Mouse (Mus musculus) adrenal gland, postnatal 4 days (tissue): ENCODE measurements at regions not wholly inside any gene's neighbourhood (a gene's known extent, or its start where the extent isn't known, plus 50 kb on each side); places are given as distances from the start of the nearest gene placed in this dataset.
A peak's percentile ranks its signal among the peaks of the same experiment; 100 is the strongest.

Source experiments
- DNase-seq, 2 experiments: peaks; one replicate each; pipeline ENCODE4 v3.0.0; 2021 to 2022; ENCODE audit warnings: low spot score in 2 of 2, mixed read lengths in 2 of 2

GRCm38 (mm10) chr15:63671081-63671480 lies 173.9 kb downstream of the Gsdmc2 start:
- DNase-seq = no peak

DNA sequence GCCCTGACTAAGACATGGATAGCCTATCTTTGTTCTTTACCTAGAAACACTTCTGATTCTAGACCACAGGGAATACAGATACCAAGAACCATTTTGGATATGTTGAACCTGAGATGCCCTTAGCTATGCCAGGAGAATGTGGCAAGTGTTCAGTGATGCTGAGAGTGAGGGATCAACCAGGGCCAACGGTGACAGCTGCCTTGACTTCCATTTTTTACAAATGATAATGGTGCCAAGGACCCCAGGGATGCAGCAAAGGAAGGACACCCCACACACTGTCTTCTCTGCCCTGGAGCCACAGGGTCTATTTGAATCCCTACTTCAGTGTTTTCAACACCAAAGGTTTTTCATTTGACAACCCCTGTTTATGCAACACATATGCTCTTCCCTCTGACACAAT lies 174.4 kb downstream of the Gsdmc2 start:
- no peak for DNase-seq

DNA sequence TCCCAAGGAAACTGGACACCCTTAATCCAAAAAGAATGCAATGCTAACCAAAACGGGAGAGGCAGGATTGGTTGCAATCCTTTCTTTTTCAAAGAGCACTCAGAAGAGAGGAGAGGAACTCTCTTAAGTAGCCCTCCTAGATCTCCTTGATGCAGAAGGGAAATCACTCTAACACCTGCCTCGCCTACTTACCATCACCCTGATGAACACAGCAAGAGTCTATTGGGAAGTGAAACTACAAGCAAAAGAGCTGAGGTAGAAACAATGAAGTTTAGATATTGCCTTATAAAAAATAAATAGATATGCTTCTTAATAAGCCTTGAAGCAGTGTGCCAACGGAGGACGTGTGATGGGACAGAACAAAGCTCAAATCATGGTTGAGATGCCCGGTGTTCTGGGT lies 177.4 kb downstream of the Gsdmc2 start:
- DNase-seq = no peak

- no peak for DNase-seq
Measured at GRCm38 (mm10) chr15:63665517-63665916, 179.5 kb downstream of the Gsdmc2 start.

- DNase-seq = no peak
Measured at GRCm38 (mm10) chr15:63664877-63665276, 180.1 kb downstream of the Gsdmc2 start.

DNA sequence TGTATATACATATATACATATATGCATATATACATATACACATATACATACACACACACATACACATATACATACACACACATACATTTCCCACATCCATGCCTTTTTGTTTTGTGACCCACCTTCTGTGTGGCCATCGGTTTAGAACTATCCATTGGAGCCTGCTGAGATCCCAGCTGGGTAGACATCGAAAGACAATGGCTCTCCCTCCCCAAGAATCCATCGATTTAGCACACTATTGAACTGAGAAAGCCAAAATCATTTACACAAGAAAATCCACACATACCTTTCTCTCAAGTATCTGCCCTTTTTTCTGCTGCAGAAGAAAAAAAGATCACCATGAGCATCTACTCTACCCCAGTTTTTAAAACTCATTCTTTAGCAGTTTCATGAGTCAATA lies 182.8 kb downstream of the Gsdmc2 start:
- DNase-seq = no peak

DNA sequence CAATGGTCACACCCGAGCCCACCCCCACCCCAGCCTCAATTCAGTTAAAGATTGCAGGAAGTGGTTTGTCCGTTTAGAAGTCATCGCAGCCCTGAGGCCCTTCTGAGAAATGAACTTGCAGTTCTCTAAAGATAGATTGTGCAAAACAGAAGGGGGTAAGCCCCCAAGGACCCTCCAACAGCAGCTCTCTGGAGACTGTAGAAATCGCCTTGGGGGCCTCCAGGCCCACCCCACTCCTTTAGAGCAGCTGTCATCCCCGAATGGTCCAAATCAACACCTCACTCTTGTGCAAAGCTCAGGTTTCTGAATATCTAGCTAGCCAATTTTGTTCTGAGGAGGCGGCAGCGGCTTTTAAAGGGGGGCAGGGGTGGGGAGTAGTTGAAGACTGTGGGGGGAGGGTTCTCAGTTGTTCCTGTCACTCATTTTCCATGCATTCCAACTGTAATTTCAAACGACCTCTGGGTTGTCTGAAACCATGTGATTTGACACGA lies 186.9 kb downstream of the Gsdmc2 start:
- no peak for DNase-seq

GRCm38 (mm10) chr15:63652216-63652961 lies 192.6 kb downstream of the Gsdmc2 start:
- peak; percentile 62 to 74 for DNase-seq

DNA sequence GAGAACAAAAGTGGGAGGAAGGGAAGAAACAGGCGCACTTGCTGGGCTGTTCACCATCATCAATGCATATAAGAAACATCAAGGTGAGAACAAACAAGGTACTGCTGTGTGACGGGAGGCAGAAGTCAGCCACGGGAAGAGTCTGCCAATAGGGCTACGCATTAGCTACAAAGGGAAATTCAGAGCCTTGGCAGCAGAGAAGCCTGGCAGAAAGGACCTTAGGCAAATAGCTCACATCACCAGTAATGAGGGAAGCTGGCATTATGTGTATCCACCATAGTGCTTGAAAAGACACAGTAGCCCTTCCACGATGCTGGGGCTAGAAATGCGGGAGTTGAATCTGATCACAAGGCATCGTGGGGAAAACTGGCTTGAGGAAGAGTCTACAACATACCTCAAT lies 193.9 kb downstream of the Gsdmc2 start:
- no peak for DNase-seq

DNA sequence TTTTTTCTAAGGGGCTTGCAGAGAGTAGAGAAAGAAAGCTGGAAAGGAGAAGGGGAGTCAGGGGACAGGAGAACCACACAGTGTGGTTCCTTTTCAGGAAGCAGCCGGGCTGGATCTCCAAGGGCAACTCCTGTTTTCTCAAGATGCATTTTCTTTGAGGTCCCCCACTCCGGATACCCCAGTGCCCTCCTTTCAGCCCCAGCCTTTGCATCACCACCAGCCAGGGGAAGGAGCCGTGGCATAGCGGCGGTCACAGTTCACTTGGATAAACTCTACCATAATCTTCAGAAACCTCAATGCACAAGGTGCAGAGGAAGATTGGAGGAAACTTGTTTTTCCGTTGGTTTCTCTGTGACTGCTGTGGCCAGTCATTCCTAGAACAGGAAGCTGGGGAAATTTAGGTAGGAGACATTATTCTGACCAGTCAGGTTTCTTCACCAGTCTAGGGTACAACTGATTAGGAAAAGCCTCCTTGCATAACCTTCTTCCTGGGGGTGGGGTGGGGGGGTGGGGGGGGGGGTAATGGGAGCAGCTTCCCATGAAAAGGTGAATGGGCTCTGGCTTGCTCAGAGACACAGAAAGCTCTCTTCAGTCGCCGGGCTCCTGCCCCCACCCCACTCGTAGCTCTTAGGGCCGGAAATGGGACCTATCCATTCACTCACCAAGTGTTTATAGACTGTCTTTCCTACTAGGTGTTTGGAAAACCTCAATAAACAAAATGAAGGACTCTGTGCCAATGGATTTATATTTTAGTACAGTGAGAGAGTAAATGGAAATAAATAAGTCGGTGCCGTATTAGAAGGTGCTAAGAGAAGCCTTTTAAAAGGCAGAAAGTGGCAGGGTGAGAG lies 196.6 kb downstream of the Gsdmc2 start:
- DNase-seq = no peak

GRCm38 (mm10) chr15:63624814-63625213 lies 220.2 kb downstream of the Gsdmc2 start:
- no peak for DNase-seq

DNA sequence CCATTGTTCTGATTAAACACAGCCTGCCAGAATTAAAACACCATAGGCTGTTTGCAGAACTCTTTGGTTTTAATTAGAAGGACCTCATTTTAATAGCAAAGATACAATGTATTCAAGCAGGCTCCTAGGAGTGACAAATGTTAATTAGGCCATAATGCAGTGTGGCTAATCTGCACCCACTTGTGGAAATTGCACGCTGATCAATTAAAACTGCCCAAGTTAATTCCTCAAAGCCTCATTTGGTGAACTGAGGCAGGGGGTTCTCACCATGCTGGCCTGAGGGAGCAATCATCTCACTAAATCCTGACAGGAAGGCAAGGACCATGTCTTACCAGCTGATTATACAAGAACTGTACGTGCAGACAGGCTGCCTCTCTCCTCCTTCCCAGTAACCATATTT lies 220.7 kb downstream of the Gsdmc2 start:
- no peak for DNase-seq

DNA sequence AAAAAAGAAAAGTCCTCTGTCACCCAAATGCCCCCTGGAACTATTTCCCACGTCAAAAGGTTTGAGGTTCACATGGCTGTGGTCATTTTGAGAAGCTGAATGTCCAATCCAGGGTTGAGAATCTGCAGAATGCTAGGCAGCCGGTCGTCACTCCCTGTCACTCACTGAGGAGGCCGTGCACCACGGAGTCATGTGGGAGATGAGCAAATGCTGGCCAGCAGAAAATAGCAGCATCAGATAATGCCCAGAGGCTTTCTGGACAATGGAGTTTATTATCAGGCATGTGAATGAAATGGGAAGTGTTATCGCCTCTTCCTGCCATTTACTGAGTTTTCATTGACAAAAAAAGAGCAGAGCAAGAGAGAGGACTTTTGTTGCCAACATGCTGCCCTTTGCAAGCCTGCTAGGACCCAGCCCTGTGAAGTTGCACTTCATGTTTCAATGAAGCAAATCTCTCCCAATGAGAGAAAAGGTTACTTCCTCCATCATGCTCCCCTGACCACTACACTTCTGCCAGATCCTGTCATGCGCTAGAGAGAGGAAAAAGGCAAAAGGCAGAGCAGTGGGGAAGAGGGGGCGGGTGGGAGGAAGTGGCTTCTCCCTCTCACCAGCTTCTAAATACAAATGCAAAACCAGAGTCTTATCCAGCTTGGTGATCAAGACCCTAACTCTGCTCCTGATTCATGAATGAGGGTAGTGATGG lies 228.3 kb downstream of the Gsdmc2 start:
- no peak for DNase-seq

DNA sequence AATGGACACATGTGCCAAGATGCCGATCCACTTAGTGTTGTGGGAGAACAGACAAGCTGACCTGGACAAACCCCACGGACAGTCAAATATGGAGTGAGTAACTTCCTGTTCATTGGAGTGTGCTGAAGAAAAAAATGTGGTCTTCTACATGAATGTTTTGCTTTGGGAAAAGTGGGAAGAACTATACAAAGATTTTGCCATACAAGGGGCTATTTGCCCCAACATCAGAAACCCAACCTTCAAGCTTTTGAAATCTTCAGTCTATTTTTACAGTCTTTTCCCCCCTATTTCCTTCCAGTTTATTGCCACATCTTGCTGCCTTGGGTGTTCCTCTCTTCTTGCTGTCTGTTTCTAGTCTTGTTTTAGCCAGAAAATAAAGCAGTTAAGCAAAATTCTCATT lies 230.8 kb downstream of the Gsdmc2 start:
- DNase-seq = no peak

DNA sequence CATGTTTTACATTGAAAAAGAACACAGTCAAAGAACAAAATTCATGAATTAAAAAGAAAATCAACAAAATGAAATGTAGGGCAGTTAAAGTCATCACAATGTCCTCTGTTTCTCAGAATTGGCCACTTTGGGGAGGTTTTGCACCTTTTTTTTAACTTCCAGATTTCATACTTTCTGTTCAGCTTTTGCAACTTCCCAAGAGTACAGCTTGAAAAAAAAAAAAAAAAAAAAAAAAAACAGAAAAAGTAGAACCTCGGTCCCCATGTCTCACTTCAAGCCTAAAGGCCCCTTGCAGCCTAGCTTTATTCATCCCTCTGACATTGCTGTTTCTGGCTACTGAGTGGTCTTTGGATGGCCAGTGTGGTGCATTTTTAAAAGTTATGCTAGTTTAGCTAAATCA lies 231.9 kb downstream of the Gsdmc2 start:
- no peak for DNase-seq

- DNase-seq = no peak
Measured at GRCm38 (mm10) chr15:63611161-63611560, 233.8 kb downstream of the Gsdmc2 start.

DNA sequence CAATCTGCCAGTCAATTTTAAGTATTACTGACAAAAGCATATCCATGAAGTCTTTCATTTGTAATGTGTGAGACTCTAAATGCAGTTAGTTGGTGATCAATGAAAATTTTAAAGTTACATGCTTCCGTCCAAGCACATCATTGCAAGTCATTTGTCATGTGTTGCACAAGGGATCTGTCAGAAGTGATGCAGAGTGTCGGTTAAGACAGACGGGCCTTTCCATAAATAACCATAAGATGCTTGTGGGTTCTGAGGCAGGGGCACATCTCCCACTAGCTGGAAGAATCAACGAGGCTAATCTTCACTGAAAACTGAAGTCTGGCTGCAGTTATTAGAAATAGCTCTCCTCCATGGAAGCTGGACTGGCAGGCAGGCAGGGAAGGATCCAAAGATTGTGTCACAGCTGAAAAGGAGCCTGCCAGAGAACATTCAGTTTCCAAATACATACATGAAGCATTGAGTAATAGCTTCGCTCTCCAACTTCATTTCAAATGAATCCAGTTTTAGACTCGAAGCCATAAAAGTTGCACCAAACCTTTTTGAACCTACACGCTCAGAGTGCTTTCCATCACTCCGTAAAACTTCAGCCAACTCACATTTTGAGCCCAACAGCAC lies 241.8 kb downstream of the Gsdmc2 start:
- DNase-seq = no peak

- peak in 1 of 2 experiments; percentile 18 for DNase-seq
Measured at GRCm38 (mm10) chr15:63601543-63601942, 243.4 kb downstream of the Gsdmc2 start.

DNA sequence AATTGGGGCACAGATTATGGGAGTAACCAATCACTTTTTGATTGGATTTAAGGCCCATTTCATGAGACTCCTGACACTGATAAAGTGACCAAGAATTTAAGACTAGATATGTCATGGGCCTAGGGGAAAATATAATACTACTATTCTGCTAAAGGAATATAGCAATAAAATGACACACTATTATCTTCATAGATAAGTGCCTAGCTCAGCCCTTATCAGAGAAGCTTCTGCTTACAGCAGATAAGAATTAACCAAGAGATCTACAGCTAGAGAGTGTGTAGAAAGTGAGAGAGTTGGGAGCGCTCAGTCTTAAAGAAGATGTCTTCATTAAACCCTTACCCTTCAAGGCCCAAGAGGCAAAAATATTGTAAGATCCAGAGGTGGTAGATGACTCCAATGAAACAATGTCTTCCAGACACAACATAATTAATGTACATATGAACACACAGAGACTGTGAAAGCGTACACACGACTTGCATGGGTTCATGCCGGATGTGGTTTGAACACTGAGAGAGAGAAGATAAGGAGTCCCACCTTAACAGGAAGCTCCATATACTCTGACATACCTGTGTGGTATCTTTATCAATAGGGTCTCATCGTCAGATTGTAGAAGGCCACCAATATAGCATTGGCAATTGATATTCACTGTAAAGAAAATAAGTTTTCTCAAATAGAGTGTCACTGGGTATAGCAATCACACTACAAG lies 252.1 kb downstream of the Gsdmc2 start:
- no peak for DNase-seq

- no peak for DNase-seq
Measured at GRCm38 (mm10) chr15:63559293-63559692, 285.7 kb downstream of the Gsdmc2 start.

- DNase-seq = no peak
Measured at GRCm38 (mm10) chr15:63558691-63559090, 286.3 kb downstream of the Gsdmc2 start.
